Mouse (Mus musculus) C2C12 (cell line): ENCODE data around the gene Syne3. TPM values are rescaled to one million over a fixed set of nuclear protein-coding genes. Genes with fewer than 3 reads are reported as not detected.

Experiments
- H3K27me3 ChIP-seq: one replicate; pipeline ENCODE4 v1.6.1; 2011; ENCODE audit not compliant: control insufficient read depth, insufficient read depth, insufficient read length
- H3K36me3 ChIP-seq: one replicate; pipeline ENCODE4 v1.6.1; 2011; ENCODE audit not compliant: control insufficient read depth, insufficient read depth
- H3K4me3 ChIP-seq: one replicate; pipeline ENCODE4 v1.5.1; 2011; ENCODE audit warnings: mild to moderate bottlenecking, control low read depth; ENCODE audit not compliant: poor library complexity, insufficient read depth, severe bottlenecking
- H3K79me2 ChIP-seq: one replicate; pipeline ENCODE4 v1.6.1; 2011; ENCODE audit not compliant: control insufficient read depth, insufficient read depth
- H3K79me3 ChIP-seq: one replicate; pipeline ENCODE4 v1.6.1; 2011; ENCODE audit warnings: low read depth, control low read depth
- H3ac ChIP-seq: one replicate; pipeline ENCODE3; 2011; ENCODE audit warnings: low read depth; ENCODE audit not compliant: control insufficient read depth, insufficient read length
- CEBPB ChIP-seq: IDR thresholded peaks from one replicate; pipeline ENCODE4 v1.6.1; 2011; ENCODE audit warnings: low read depth, mild to moderate bottlenecking, control low read depth, moderate library complexity
- CTCF ChIP-seq: IDR thresholded peaks from one replicate; pipeline ENCODE4 v1.5.1; 2011; ENCODE audit not compliant: control insufficient read depth, insufficient read depth, insufficient read length
- FOSL1 ChIP-seq: IDR thresholded peaks from one replicate; pipeline ENCODE4 v1.8.0; 2011; ENCODE audit warnings: mild to moderate bottlenecking, low read length; ENCODE audit not compliant: poor library complexity, insufficient read depth, severe bottlenecking
- MAX ChIP-seq: IDR thresholded peaks from one replicate; pipeline ENCODE4 v1.6.1; 2011; ENCODE audit warnings: mild to moderate bottlenecking, control low read depth
- MYOD1 ChIP-seq: IDR thresholded peaks from one replicate; pipeline ENCODE4 v1.6.1; 2011; ENCODE audit warnings: low read depth; ENCODE audit not compliant: control insufficient read depth, insufficient read length
- MYOG ChIP-seq: IDR thresholded peaks from one replicate; pipeline ENCODE4 v1.6.1; 2011; ENCODE audit not compliant: control insufficient read depth, insufficient read length; ENCODE audit errors: extremely low read depth
- USF1 ChIP-seq: IDR thresholded peaks from one replicate; pipeline ENCODE4 v1.6.1; 2011; ENCODE audit warnings: low read depth, mild to moderate bottlenecking, control low read depth, moderate library complexity
- polyA plus RNA-seq: library from polyadenylated mRNA; unstranded; fragments of >200 nt; fragmentation: generic; extraction: Trizol; gene quantifications from one replicate; pipeline ENCODE4 v1.2.1, GENCODE M21; 2012; ENCODE audit warnings: missing spikeins

Gene Syne3
- polyA plus RNA-seq, 1 experiment = 24.8 TPM

- Histone ChIP-seq H3ac (no peak overlapping the region), H3K36me3 (peaks cover 12% of the 10 kb centered on the region), H3K79me2 (peaks cover 93% of the 10 kb centered on the region), H3K4me3 (no peak overlapping the region), H3K27me3 (no peaks in the 10 kb centered on the region), H3K79me3 (peaks cover 65% of the 10 kb centered on the region)
- no peak for TF ChIP-seq USF1
- peak; percentile 51 for TF ChIP-seq MAX
These were observed 10.4 kb downstream of the Syne3 start for GRCm38 (mm10) chr12:104999171-104999570.

GRCm38 (mm10) chr12:104998541-104998940 lies 11.1 kb downstream of the Syne3 start:
- no peaks in the 10 kb centered on the region for H3K27me3 ChIP-seq
- no peak overlapping the region for H3ac ChIP-seq
- no peak overlapping the region for H3K4me3 ChIP-seq
- peaks cover 67% of the 10 kb centered on the region for H3K79me3 ChIP-seq
- TF ChIP-seq MAX (no peak), MYOG (no peak), CTCF (no peak), MYOD1 (no peak), CEBPB (no peak), FOSL1 (no peak), USF1 (no peak)
- H3K79me2 ChIP-seq = peaks cover 91% of the 10 kb centered on the region
- H3K36me3 ChIP-seq = peaks cover 12% of the 10 kb centered on the region

GRCm38 (mm10) chr12:104997641-104998293 lies 11.8 kb downstream of the Syne3 start:
- TF ChIP-seq CTCF = no peak
- no peak for TF ChIP-seq CEBPB
- no peak for TF ChIP-seq MYOD1
- TF ChIP-seq FOSL1 = no peak
- no peak for TF ChIP-seq USF1
- no peak for TF ChIP-seq MYOG
- TF ChIP-seq MAX = no peak
- Histone ChIP-seq H3ac (no peak overlapping the region), H3K79me2 (peaks cover 84% of the 10 kb centered on the region), H3K36me3 (peaks cover 12% of the 10 kb centered on the region), H3K4me3 (no peak overlapping the region), H3K27me3 (no peaks in the 10 kb centered on the region), H3K79me3 (peaks cover 64% of the 10 kb centered on the region)

DNA sequence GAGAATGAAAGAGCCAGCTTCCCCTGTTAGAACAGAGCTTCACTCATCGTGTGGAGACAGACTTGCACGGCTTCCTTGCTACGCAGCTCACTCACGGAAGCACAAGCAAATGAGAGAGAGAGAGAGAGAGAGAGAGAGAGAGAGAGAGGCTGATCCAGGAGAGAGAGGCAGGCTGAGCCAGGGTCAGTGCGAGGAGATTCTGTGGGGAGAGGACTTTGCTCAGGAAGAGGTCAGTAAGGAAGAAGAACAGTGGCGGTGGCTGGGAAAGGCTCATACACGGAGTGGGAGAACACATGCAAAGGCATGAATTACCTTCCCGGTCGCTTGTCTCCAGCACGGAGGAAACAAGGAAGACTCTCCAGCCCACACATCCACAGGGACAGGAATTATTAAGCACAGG lies 12.4 kb downstream of the Syne3 start:
- peaks cover 59% of the 10 kb centered on the region for H3K79me3 ChIP-seq
- peaks cover 12% of the 10 kb centered on the region for H3K36me3 ChIP-seq
- H3K27me3 ChIP-seq = no peaks in the 10 kb centered on the region
- no peak overlapping the region for H3K4me3 ChIP-seq
- H3K79me2 ChIP-seq = peaks cover 78% of the 10 kb centered on the region
- no peak for TF ChIP-seq CEBPB
- no peak for TF ChIP-seq MYOD1
- TF ChIP-seq CTCF = no peak
- no peak for TF ChIP-seq MYOG
- no peak overlapping the region for H3ac ChIP-seq

DNA sequence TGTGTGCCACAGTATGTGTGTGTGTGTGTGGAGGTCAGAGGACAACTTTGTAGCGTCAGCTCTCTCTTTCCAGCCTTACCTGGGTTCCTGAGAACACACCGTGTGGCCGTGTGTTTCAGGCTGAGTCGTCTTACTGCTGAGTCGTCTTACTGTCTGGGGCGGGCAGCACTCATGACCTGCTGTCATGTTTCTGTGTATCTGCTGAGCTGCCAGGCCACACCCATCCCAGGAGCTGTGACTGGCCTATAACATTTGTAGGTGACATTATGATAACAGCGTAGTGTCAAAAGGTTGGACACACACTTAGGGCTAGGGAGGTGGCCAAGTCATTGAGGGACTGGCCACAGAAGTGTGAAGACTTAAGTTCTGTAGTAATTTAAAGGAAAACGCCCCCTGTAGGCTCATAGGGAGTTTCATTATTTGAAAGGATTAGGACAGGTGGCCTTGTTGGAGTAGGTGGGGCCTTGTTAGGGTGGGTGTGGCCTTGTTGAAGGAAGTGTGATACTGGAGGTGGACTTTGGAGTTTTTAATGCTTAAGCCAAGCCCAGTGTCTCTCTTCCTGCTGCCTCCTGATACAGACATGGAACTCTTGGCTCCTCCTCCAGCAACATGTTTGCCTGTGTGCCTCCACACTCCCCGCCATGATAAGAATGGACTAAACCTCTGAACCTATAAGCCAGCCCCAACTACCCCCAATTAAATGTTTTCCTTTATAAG lies 13.4 kb downstream of the Syne3 start:
- TF ChIP-seq CTCF (no peak), USF1 (no peak), MAX (no peak), FOSL1 (no peak), CEBPB (no peak), MYOD1 (no peak), MYOG (no peak)
- H3K79me2 ChIP-seq = peaks cover 78% of the 10 kb centered on the region
- no peak overlapping the region for H3K4me3 ChIP-seq

More for the DNA sequence above, 13.4 kb downstream of the Syne3 start:
- Histone ChIP-seq H3K27me3 (no peaks in the 10 kb centered on the region), H3K36me3 (peaks cover 12% of the 10 kb centered on the region), H3ac (no peak overlapping the region), H3K79me3 (peaks cover 54% of the 10 kb centered on the region)
